Mouse (Mus musculus): Measurements from ENCODE around the gene Idi1. TPM values are rescaled to one million over a fixed set of nuclear protein-coding genes. Genes with fewer than 3 reads are reported as not detected.
"Not testable (repeated sequence)": the region's sequence is repeated elsewhere in the genome, so short reads cannot be mapped to it uniquely, and the experiment has no call there.

Gene Idi1
- total RNA-seq, 2 experiments from 2014 or later = 78.7 to 103 TPM

- not testable (repeated sequence) for DNase-seq (ENCODE audit: low spot score in 2 of 2)
Observed at GRCm38 (mm10) chr13:8883870-8884269, 1.4 kb upstream of the Idi1 start.

GRCm38 (mm10) chr13:8886185-8886560, 872 bp downstream of the Idi1 start:
- DNase-seq (ENCODE audit: low spot score in 2 of 2) = no peak

- no peak for DNase-seq (ENCODE audit: low spot score in 2 of 2)
Observed at GRCm38 (mm10) chr13:8888603-8889002, 3.3 kb downstream of the Idi1 start.

GRCm38 (mm10) chr13:8905986-8906385, 20.7 kb downstream of the Idi1 start:
- not testable (repeated sequence) for DNase-seq (ENCODE audit: low spot score in 2 of 2)

DNA sequence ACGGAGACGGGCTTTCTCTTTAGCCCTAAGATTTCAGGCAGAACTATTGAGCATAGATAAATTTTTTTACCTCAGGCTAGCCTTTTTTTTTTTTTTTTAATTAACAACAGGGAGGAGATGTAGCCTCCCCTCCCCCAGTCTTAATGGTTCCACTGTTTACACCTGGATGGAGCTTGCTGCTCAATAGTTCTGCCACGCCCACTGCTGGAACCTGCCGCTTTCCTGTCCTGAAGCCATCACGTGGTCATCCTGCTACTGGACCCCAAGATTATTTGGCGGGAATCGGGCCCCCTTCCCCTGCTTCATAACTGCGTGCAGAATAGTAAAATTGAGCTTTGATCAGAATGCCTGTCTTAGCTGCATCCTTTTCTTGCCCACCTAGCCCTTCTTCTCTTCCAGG, 28.6 kb downstream of the Idi1 start:
- not testable (repeated sequence) for DNase-seq (ENCODE audit: low spot score in 2 of 2)

GRCm38 (mm10) chr13:8933499-8933898, 48.2 kb downstream of the Idi1 start:
- no peak for DNase-seq (ENCODE audit: low spot score in 2 of 2)

DNA sequence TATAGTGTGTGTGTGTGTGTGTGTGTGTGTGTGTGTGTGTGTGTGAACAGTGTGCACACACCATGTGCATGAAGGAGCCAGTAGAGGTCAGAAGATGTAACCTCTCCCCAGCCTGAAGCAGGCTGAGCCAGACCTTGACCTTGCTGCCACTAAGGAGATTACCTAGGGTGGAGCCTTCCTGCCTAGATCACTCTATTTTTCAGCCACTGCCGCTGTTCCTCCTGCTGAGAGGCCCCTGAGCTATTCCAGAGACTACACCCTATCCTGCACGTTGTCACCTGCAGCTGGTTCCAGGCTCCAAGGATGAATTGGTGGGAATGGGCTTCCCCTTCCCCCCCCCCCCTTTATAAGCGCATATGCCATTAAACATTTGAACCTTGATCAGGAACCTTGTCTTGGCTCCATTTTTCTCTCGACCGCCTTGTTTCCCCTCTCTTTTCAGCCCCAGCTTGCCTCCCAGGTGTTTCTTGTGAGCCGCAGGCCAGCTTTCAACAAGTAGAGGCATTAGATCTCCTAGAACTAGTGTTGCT, 52.4 kb downstream of the Idi1 start:
- DNase-seq (ENCODE audit: low spot score in 2 of 2) = not testable (repeated sequence)

DNA sequence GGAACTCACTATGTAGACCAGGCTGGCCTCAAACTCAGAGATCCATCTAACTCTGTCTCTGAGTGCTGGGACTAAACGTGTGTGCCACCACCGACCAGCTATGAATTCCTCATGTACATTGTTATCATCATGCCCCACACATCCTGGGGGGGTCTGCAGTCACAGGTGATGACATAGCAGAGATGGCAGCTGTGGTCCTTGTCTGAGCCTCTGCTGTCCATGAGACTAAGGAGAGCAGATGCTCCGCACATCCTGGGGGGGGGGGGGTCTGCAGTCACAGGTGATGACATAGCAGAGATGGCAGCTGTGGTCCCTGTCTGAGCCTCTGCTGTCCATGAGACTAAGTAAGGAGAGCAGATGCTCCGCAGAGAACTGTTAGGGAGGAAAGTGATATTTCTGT, 55.8 kb downstream of the Idi1 start:
- not testable (repeated sequence) for DNase-seq (ENCODE audit: low spot score in 2 of 2)

DNA sequence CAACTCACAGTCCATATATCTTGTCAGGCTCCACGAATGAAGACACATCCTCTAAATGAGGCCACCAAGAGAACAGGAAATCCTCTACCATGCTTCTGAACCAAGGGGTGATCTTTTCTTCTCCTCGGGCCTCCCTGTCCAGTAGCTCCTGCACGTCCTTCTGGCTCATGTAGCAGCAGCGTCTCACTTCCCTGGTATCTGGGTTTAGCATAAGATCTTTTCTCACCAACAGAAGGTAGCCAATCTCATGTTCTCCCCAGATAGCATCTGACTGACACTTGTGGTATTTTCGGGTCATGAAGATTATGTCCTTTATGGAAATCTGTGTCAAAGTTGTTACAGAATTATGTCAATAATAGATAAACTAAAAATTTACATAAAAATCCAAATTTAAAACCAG, 56.4 kb downstream of the Idi1 start:
- not testable (repeated sequence) for DNase-seq (ENCODE audit: low spot score in 2 of 2)

Small RNA genes within 50 kb of the gene (microRNA-seq; reads per million reads assigned to microRNA genes)
- gene Gm22750 (ENCODE audit: borderline number of aligned reads in 2 of 2) = 0 reads per million in 2 experiments

Other genes with a start within 250 kb of the Idi1 start
- 10 to 100 TPM; 31.3 to 41.3 TPM for gene Wdr37, start 13.6 kb upstream of the Idi1 start, total RNA-seq (2021)
- gene Gm9745, start 62.7 kb downstream of the Idi1 start, total RNA-seq (2021) = not detected
- not detected for gene Idi2, start 67.4 kb downstream of the Idi1 start, total RNA-seq (2021)
- 10 to 100 TPM; 70.7 to 72.4 TPM for gene Gtpbp4, start 110.6 kb downstream of the Idi1 start, total RNA-seq (2021)
- gene Larp4b, start 208.4 kb downstream of the Idi1 start, total RNA-seq (2021) = 10 to 100 TPM; 60.5 to 70.0 TPM

Data from adrenal gland, adult 18-20 months (tissue).